Mouse (Mus musculus): ENCODE results near the gene Chrm3.

DNA sequence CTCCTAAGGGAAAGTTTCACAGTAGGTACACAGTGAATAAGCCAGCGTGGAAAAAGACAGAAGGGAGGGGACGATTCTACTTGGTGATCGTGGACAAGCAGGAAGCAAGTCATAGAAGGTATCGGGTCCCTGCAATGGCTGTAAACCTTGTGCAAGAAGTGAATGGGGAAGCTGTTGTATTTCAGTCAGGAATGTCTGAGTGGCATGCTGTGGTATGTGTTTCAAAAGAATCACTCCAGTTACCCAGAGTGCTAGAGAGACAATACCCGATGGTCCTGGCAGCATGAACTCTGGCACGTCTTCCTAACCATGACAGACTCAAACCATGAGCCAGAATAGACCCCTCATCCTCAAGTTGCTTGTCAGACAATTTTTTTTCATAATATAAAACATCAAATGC is 375.0 kb downstream of the Chrm3 start:
- no peak for TF ChIP-seq MAX (IDR thresholded peaks at IDR 0.05)
- TF ChIP-seq CTCF (IDR thresholded peaks at IDR 0.05; ENCODE audit: control insufficient read depth, insufficient read depth, insufficient read length): no peak
- TF ChIP-seq CEBPB (IDR thresholded peaks at IDR 0.05; ENCODE audit: low read depth): no peak
- no peak for TF ChIP-seq USF1 (IDR thresholded peaks at IDR 0.05; ENCODE audit: low read depth)
